Mouse (Mus musculus) regulatory T cell (primary cell): Measurements from ENCODE around the gene Hoxc5.

ENCODE experiments used
- in situ Hi-C: fragments of 300-600 bp; cut with MboI, MseI; formaldehyde crosslinking; loops from one replicate; pipeline ENCODE4 v1.15.1; 2025; ENCODE audit warnings: high pct_unique_total_duplicates

Gene Hoxc5

GRCm38 (mm10) chr15:102988078-102988477 lies 20.8 kb downstream of the Hoxc5 start:
- in situ Hi-C loops = loop anchor here (5.0 kb wide), 1 partner anchor 184 kb away; no protein-coding TSS in a partner anchor

- in situ Hi-C loops = no loop called here
These were observed 23.5 kb downstream of the Hoxc5 start, which contains the start of gene Hoxc8 for GRCm38 (mm10) chr15:102990461-102991397. Gene Hoxc8 (plus strand): TSS chr15:102990607.

- in situ Hi-C loops = no loop called here
These were observed 24.5 kb downstream of the Hoxc5 start for GRCm38 (mm10) chr15:102991782-102992181.

GRCm38 (mm10) chr15:102992206-102992605 lies 25.0 kb downstream of the Hoxc5 start:
- in situ Hi-C loops = no loop called here

- in situ Hi-C loops = no loop called here
These were observed 25.6 kb downstream of the Hoxc5 start for GRCm38 (mm10) chr15:102992863-102993262.

- in situ Hi-C loops = no loop called here
These were observed 29.3 kb downstream of the Hoxc5 start for GRCm38 (mm10) chr15:102996548-102996947.

GRCm38 (mm10) chr15:102997431-102997830 lies 30.2 kb downstream of the Hoxc5 start:
- in situ Hi-C loops = no loop called here

- in situ Hi-C loops = no loop called here
These were observed 30.7 kb downstream of the Hoxc5 start, which contains the start of gene Hoxc6 for GRCm38 (mm10) chr15:102997939-102998355. Gene Hoxc6 (plus strand): TSS chr15:102998257.

- in situ Hi-C loops = no loop called here
These were observed 31.5 kb downstream of the Hoxc5 start for GRCm38 (mm10) chr15:102998608-102999182.

GRCm38 (mm10) chr15:102999183-102999831 lies 32.1 kb downstream of the Hoxc5 start:
- in situ Hi-C loops = no loop called here

GRCm38 (mm10) chr15:102999955-103000354 lies 32.7 kb downstream of the Hoxc5 start:
- in situ Hi-C loops = no loop called here

- in situ Hi-C loops = no loop called here
These were observed 33.3 kb downstream of the Hoxc5 start for GRCm38 (mm10) chr15:103000501-103000901.

GRCm38 (mm10) chr15:103001370-103001769 lies 34.1 kb downstream of the Hoxc5 start:
- in situ Hi-C loops = no loop called here

GRCm38 (mm10) chr15:103002156-103002555 lies 34.9 kb downstream of the Hoxc5 start:
- in situ Hi-C loops = no loop called here

- in situ Hi-C loops = no loop called here
These were observed 35.7 kb downstream of the Hoxc5 start for GRCm38 (mm10) chr15:103002821-103003448.

GRCm38 (mm10) chr15:103005308-103005707 lies 38.1 kb downstream of the Hoxc5 start:
- in situ Hi-C loops = no loop called here

- in situ Hi-C loops = no loop called here
These were observed 38.6 kb downstream of the Hoxc5 start for GRCm38 (mm10) chr15:103005797-103006196.

- in situ Hi-C loops = no loop called here
These were observed 39.1 kb downstream of the Hoxc5 start for GRCm38 (mm10) chr15:103006326-103006725.

GRCm38 (mm10) chr15:103009265-103010111 lies 42.2 kb downstream of the Hoxc5 start:
- in situ Hi-C loops = no loop called here

- in situ Hi-C loops = no loop called here
These were observed 43.0 kb downstream of the Hoxc5 start for GRCm38 (mm10) chr15:103010112-103010846.
